Mouse (Mus musculus) cerebellum, adult 2 months (tissue): ENCODE results near the gene Pfn1. TPM values are rescaled to one million over a fixed set of nuclear protein-coding genes. Genes with fewer than 3 reads are reported as not detected.
A peak's percentile ranks its signal among the peaks of the same experiment; 100 is the strongest.

Experiments
- DNase-seq, 2 experiments: peaks; one replicate each; pipeline ENCODE4 v3.0.0; 2021
- H3K27ac ChIP-seq: fragments of 200-500 bp; 2 replicates; pipeline ENCODE4 v1.5.1; 2012; ENCODE audit warnings: low read length, control low read depth, inconsistent platforms; ENCODE audit not compliant: insufficient read depth
- H3K27me3 ChIP-seq: fragments of 200-500 bp; 2 replicates; pipeline ENCODE4 v1.6.1; 2012; ENCODE audit warnings: inconsistent platforms, mild to moderate bottlenecking, low read length, moderate library complexity; ENCODE audit not compliant: control insufficient read depth, insufficient read depth
- H3K4me1 ChIP-seq: fragments of 200-500 bp; 2 replicates; pipeline ENCODE4 v1.6.1; 2011; ENCODE audit warnings: low read length; ENCODE audit not compliant: control insufficient read depth, insufficient read depth
- H3K4me3 ChIP-seq: fragments of 200-500 bp; replicated peaks from 2 replicates; pipeline ENCODE3; 2011; ENCODE audit warnings: mild to moderate bottlenecking, low read depth, low read length, control low read depth; ENCODE audit not compliant: insufficient read depth
- CTCF ChIP-seq: fragments of 200-500 bp; IDR thresholded peaks from 2 replicates; pipeline ENCODE4 v1.5.1; 2011; ENCODE audit warnings: low read depth, mild to moderate bottlenecking, control low read depth, low read length, moderate library complexity, borderline replicate concordance; ENCODE audit not compliant: insufficient read depth
- POLR2A ChIP-seq: fragments of 200-500 bp; IDR thresholded peaks from 2 replicates; pipeline ENCODE4 v1.6.1; 2011; ENCODE audit warnings: low read length, control low read depth, borderline replicate concordance; ENCODE audit not compliant: insufficient read depth
- WGBS: fragments of 180-500 bp; shearing (Covaris S2); methylation state at CpG from one replicate; pipeline ENCODE4 v1.1.7; 2018; 5-methylcytosine and 5-hydroxymethylcytosine counted together
- polyA plus RNA-seq: library from polyadenylated mRNA; depleted of rRNA; stranded (reverse); fragments of >200 nt; gene quantifications from 2 replicates; pipeline ENCODE4 v1.2.3, GENCODE M21; 2012

Pfn1 gene
- polyA plus RNA-seq, 1 experiment: 305 TPM

DNA sequence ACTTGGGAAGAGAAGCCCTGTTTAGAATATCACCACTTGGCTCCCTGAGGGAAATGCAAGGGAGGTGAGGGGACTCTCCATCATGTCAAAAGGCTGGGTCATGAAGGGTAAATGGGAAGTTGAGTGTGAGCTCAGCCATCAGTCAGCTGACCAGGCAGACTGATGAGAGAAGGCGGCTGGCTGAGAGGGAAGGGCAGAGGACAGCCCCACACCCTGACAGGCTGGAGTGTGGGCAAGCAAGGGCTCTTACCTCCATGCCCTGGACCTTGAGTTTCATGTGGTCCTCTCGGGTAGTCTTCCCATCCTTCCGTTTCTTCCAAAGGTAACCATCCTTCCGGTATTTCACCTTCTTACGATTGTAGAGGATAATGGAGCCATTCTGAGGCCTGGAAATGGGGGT lies 29.2 kb upstream of the Pfn1 start:
- no peak overlapping the region for H3K27ac ChIP-seq

DNA sequence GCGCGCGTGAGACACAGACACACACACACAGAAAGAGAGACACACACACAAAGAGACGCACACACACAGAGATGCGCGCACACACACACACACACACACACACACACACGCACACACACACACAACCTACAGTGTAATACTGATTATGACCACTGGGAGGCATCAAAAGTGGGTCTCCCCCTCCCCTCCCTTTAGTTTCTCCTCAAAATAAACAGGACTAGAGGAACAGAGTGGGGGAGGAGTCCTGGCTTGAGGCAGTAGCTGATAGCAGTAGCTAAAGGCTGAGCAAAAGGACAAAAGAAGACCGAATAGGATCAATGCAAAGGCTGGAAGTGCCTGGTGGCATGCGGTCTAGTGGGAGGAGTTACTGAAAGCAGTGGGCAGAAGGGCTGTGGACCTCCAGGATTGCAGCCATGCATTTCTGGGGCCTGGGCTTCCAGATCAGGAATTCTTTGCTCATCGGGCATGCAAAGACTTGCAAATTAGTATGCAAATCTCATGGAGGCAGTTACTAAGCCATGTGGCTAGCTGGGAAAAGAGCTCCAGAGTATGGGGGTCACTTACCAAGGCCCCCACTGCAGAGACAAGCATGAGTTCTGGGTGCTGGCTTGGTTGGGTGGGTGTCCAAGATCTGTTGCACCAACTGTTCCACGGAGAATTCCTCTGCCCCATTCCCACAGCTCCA lies 27.6 kb upstream of the Pfn1 start:
- TF ChIP-seq CTCF: peak; percentile 55; the same call in 1 of the 2 replicates
- no peak for TF ChIP-seq POLR2A
- no peak overlapping the region for H3K4me3 ChIP-seq
- 28% methylated on average over 11 of the region's 11 CpGs for WGBS
- H3K27me3 ChIP-seq: no peaks in the 10 kb centered on the region
- no peak overlapping the region for H3K27ac ChIP-seq
- peak in 1 of 2 experiments; percentile 20 for DNase-seq
- H3K4me1 ChIP-seq: peaks cover 5% of the 10 kb centered on the region; the same call in 1 of the 2 replicates

More for the DNA sequence above, 29.2 kb upstream of the Pfn1 start:
- 90% methylated on average over 5 of the region's 5 CpGs for WGBS
- no peak for DNase-seq
- peaks cover 8% of the 10 kb centered on the region; the same call in 1 of the 2 replicates for H3K4me1 ChIP-seq
- no peak for TF ChIP-seq CTCF
- no peak for TF ChIP-seq POLR2A
- H3K27me3 ChIP-seq: no peaks in the 10 kb centered on the region
- no peak overlapping the region for H3K4me3 ChIP-seq

DNA sequence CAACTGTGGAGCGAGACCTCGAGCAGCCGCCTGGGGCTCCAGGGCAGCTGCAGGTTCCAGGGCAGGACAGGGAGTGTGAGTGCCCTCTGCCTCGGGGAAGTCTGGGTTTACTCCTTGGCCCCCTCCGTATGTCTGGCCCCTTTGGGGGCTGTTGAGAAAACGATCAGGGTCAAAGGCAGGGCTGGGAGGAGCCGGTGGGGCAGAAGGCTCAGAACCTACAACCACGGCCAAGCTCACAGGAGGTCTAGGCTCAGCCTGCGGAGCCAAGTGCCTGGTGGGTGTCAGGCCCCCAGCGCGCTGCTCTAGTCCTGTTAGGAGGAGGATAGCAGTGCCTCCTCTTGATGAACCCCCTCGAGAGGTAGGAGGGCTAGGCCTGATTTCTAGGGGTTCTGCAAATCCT lies 26.7 kb upstream of the Pfn1 start:
- no peak for TF ChIP-seq CTCF
- Histone ChIP-seq H3K27me3 (no peaks in the 10 kb centered on the region), H3K4me3 (no peak overlapping the region), H3K4me1 (peaks cover 5% of the 10 kb centered on the region; the same call in 1 of the 2 replicates), H3K27ac (no peak overlapping the region)
- 66% methylated on average over 12 of the region's 12 CpGs for WGBS
- no peak for DNase-seq

DNA sequence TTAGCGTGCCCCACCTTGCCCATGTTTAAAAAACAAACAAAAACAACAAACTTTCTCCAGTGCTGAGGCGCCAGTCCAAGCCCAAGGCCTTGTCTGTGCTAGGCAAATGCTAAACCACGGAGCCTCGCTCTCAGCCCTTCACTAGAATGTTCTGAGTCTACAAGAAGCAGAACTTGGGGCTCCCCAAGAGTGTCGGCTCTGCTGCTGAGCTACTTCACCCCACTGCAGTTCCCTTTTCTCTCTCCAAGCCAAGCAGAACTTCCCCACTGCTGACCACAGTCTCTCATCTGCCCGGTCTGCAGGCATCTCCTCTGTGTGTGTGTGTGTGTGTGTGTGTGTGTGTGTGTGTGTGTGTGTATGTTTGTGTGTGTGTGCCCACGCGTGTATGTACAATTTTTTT lies 25.4 kb upstream of the Pfn1 start:
- Histone ChIP-seq H3K27ac (no peak overlapping the region), H3K4me1 (peaks cover 2% of the 10 kb centered on the region; the same call in 1 of the 2 replicates), H3K27me3 (no peaks in the 10 kb centered on the region), H3K4me3 (no peak overlapping the region)
- no peak for TF ChIP-seq POLR2A
- no peak for TF ChIP-seq CTCF
- no peak for DNase-seq
- 92% methylated on average over 8 of the region's 8 CpGs for WGBS

DNA sequence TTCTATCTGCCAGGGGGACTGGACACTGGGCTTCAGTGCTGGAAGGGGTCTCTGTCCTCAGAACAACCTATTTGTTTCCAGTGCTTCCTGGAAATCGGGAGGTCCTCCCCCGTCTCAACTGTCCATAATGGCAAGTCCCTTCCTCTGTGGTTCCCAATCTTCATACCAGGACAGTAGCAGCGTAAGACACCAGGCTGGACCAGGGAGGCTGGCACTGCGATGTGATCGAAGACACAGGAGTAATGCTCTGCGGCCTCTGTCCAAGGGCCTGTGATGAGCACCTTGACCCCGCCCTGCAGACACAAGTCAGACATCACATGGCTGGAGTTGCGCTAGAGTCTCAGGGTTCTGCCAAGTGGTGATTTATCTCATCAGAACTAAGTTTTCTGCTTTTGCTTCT lies 24.9 kb upstream of the Pfn1 start:
- TF ChIP-seq CTCF: no peak
- no peak for TF ChIP-seq POLR2A
- WGBS: 96% methylated on average over 8 of the region's 8 CpGs
- no peak overlapping the region for H3K4me3 ChIP-seq
- peaks cover 5% of the 10 kb centered on the region for H3K4me1 ChIP-seq
- no peak for DNase-seq
- H3K27me3 ChIP-seq: no peaks in the 10 kb centered on the region
- no peak overlapping the region for H3K27ac ChIP-seq

DNA sequence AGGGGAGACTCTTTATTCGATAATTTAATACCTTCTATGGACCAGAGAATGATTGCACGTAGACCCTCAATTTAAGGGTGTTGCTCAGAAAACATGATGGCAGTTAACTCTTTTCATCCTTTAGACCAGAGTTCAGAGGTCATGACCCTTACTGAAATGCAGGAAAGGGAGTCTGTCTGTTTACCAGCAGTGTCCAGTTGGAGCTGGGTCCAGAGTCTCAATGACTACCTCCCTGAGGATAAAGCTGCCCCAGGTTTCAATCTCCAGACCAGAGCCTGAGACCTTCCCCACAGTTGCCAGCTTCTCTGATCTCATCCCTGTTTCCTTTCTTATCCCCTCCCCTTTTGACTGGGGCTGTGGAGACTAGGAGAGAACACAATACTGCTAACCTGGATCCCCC lies 24.1 kb upstream of the Pfn1 start:
- no peaks in the 10 kb centered on the region for H3K27me3 ChIP-seq
- H3K4me3 ChIP-seq: no peak overlapping the region
- peaks cover 5% of the 10 kb centered on the region for H3K4me1 ChIP-seq
- no peak for DNase-seq
- 71% methylated on average over 2 of the region's 2 CpGs for WGBS
- TF ChIP-seq POLR2A: no peak
- TF ChIP-seq CTCF: no peak
- no peak overlapping the region for H3K27ac ChIP-seq

DNA sequence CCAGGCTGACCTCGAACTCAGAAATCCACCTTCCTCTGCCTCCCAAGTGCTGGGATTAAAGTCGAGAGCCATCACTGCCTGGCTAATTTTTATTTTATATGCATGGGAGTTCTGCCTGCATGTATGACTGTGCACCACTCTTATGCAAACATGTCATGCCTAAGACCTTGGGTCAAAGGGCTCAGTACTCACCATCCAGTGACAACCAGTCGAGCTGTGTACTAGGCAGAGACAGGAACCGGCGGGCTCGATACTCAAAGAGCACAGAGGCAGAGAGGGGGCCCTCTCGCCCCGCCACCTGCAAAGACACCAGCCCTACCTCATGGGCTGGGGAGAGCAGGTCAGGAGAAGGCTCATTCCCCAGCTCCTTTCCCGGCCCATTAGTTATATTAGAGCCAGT lies 23.6 kb upstream of the Pfn1 start:
- DNase-seq: no peak
- Histone ChIP-seq H3K27ac (no peak overlapping the region), H3K4me1 (peaks cover 4% of the 10 kb centered on the region), H3K27me3 (no peaks in the 10 kb centered on the region), H3K4me3 (no peak overlapping the region)
- WGBS: 78% methylated on average over 9 of the region's 9 CpGs
- TF ChIP-seq CTCF (no peak), POLR2A (no peak)

DNA sequence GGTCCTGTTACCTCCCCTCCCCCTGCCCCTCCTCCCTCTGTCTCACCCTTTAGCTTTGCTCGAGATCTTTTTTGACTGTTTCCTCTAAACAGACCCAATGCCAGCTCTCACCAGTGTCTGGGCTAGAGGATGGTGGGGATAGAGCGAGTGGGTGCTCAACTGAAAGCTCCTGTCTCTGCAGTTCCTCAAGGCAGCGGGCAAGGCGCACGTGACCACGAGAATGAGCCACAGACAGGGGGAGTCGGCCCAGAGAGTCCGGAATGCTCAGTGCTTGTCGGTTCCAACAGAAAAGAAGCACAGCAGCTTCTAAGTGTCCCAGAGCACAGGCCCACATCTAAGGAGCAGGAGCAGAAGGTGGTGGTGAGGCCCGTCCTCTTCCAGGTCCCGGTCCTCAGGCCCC lies 20.1 kb upstream of the Pfn1 start:
- H3K27ac ChIP-seq: no peak overlapping the region
- peaks cover 4% of the 10 kb centered on the region for H3K4me1 ChIP-seq
- 61% methylated on average over 11 of the region's 11 CpGs for WGBS
- H3K27me3 ChIP-seq: no peaks in the 10 kb centered on the region
- H3K4me3 ChIP-seq: no peak overlapping the region
- peak in 1 of 2 experiments; percentile 17 for DNase-seq
- TF ChIP-seq POLR2A (no peak), CTCF (no peak)

DNA sequence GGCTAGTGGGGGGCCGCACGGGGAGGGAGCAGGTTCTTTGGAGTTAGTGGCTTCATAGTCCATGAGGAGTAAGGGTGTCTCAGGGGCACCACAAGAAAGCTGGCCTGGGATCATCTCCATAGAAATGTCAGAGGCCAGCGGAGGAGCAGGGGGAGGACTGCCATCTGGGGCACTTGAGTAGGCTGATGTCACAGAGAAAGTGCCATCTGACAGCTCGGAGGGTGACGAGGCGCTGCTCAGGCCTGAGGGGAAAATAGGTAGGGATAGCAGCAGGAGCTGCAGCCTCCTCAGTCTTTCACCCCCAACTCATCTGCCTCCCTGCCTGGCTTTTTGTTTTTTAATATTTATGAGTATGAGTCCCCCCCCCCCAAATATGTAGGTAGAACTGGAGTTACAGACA lies 19.6 kb upstream of the Pfn1 start:
- H3K27me3 ChIP-seq: no peaks in the 10 kb centered on the region
- no peak overlapping the region for H3K4me3 ChIP-seq
- no peak for TF ChIP-seq CTCF
- DNase-seq: peak in 1 of 2 experiments; percentile 27
- WGBS: 25% methylated on average over 6 of the region's 6 CpGs
- 0 out of 2 replicates have a peak overlapping the region, but pooled peaks have one; percentile 28 for H3K27ac ChIP-seq
- H3K4me1 ChIP-seq: peaks cover 4% of the 10 kb centered on the region
